Mouse (Mus musculus) CH12F3 (cell line): ENCODE results near the gene Psmd5.
"Not testable (repeated sequence)": the region's sequence is repeated elsewhere in the genome, so short reads cannot be mapped to it uniquely, and the experiment has no call there.

ENCODE experiments used
- in situ Hi-C: fragments of 300-500 bp; cut with MboI; formaldehyde crosslinking; loops from 2 replicates; pipeline ENCODE4 v1.14.3; 2020; ENCODE audit warnings: low sequenced_read_pairs

Psmd5 gene

GRCm38 (mm10) chr2:34828026-34828425 lies 46.7 kb downstream of the Psmd5 start:
- in situ Hi-C loops, result no loop called here

GRCm38 (mm10) chr2:34827591-34827990 lies 47.2 kb downstream of the Psmd5 start:
- in situ Hi-C loops, result no loop called here

- in situ Hi-C loops, result no loop called here
Observed at GRCm38 (mm10) chr2:34826460-34827231, 48.1 kb downstream of the Psmd5 start.

- in situ Hi-C loops, result no loop called here
Observed at GRCm38 (mm10) chr2:34825827-34826459, 48.8 kb downstream of the Psmd5 start, which contains the start of gene Fbxw2. Fbxw2 (minus strand) TSS chr2:34826311.

GRCm38 (mm10) chr2:34818492-34818891 lies 56.3 kb downstream of the Psmd5 start:
- in situ Hi-C loops, result no loop called here

GRCm38 (mm10) chr2:34815893-34816292 lies 58.9 kb downstream of the Psmd5 start:
- in situ Hi-C loops, result not testable (repeated sequence)

- in situ Hi-C loops, result no loop called here
Observed at GRCm38 (mm10) chr2:34812706-34813105, 62.1 kb downstream of the Psmd5 start.

- in situ Hi-C loops, result no loop called here
Observed at GRCm38 (mm10) chr2:34810775-34811174, 64.0 kb downstream of the Psmd5 start.

GRCm38 (mm10) chr2:34809568-34809967 lies 65.2 kb downstream of the Psmd5 start:
- in situ Hi-C loops, result no loop called here

GRCm38 (mm10) chr2:34808057-34808456 lies 66.7 kb downstream of the Psmd5 start:
- in situ Hi-C loops, result no loop called here

GRCm38 (mm10) chr2:34805364-34805950 lies 69.3 kb downstream of the Psmd5 start:
- in situ Hi-C loops, result no loop called here

- in situ Hi-C loops, result no loop called here
Observed at GRCm38 (mm10) chr2:34804815-34805214, 70.0 kb downstream of the Psmd5 start.

GRCm38 (mm10) chr2:34804172-34804571 lies 70.6 kb downstream of the Psmd5 start:
- in situ Hi-C loops, result no loop called here

GRCm38 (mm10) chr2:34803746-34804145 lies 71.0 kb downstream of the Psmd5 start:
- in situ Hi-C loops, result no loop called here

GRCm38 (mm10) chr2:34802565-34803245 lies 72.1 kb downstream of the Psmd5 start:
- in situ Hi-C loops, result not testable (repeated sequence)

- in situ Hi-C loops, result no loop called here
Observed at GRCm38 (mm10) chr2:34801516-34802482, 73.0 kb downstream of the Psmd5 start.

- in situ Hi-C loops, result no loop called here
Observed at GRCm38 (mm10) chr2:34800371-34800770, 74.4 kb downstream of the Psmd5 start.
